Mouse (Mus musculus): ENCODE measurements around the gene Spindoc.

DNA sequence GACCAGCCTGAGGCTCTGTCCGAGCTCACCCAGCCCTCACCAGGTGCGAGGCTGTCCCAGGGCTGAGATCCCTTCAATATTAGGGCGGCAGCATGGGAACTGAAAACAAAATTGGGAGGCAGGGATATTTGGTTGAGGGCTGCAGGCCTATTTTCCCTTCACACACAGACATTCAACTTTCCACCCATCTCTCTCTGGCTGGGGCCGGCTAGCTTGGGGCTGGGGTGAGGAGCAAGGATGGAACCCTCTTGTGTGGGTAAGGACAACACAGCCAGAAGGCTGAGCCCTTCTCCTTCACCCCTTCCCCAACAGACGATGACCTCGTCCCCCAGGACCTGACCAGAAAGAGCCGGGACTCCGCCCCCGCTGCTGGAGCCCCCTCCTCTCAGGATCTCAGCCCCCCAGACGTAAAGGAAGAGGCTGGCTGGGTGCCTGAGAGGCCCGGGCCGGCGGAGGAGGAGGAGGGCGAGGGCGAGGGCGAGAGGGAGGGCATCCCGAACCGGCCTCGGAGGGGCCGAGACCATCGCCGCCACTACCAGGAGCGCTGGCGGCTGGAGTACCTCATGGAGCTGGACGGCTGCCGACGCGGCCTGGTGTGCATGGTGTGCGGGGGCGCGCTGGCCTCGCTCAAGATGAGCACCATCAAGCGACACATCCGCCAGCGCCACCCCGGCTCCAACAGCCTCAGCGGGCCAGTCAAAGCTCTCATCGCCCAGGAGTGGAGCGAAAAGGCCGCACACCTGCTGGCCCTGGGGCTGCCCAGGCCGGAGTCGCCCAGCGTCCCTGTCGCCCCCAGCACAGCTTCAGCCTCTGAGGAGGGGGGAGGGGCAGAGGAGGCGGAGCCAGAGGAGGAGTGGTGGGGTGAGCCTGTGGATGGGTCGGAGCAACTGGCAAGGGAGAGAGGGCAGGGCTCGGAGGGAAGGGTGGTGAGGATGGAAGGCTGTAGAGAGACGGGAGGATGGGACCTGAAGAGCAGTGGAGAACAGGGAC lies 39.1 kb upstream of the Spindoc start:
- TF ChIP-seq EP300 (IDR thresholded peaks at IDR 0.05; ENCODE audit: insufficient read depth, low read depth, low read length) (no peak), CTCF (IDR thresholded peaks at IDR 0.05; ENCODE audit: low read depth, low read length) (no peak)
